Mouse (Mus musculus): ENCODE data around the gene Cdnf. TPM values are rescaled to one million over a fixed set of nuclear protein-coding genes. Genes with fewer than 3 reads are reported as not detected.

Cdnf gene
- polyA plus RNA-seq, 1 experiment: not detected

DNA sequence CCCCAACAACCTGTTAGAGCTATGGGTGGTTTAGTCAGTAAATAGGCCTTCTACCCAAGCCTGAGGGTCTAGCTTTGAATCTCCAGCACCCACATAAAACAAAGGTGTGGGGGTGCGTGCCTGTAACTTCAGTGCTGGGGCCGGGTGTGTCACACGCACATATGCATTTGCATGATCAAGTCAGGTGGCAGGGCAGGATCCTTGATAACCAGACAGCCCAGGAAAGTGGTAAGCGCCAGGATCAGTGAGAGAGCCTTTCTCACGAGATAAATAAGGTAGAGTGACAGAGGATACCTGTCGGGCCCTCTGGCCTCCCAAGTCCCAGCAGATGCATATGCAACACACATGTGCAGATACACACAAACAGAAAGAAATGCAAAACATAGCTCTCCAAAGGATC, 13.3 kb upstream of the Cdnf start:
- H3K9me3 ChIP-seq (ENCODE audit: control insufficient read depth, low read length): no peaks in the 10 kb centered on the region
- H3K36me3 ChIP-seq (ENCODE audit: control insufficient read depth): peaks cover 91% of the 10 kb centered on the region
- H3K4me3 ChIP-seq (replicated peaks): no peak overlapping the region
- H3K27me3 ChIP-seq (ENCODE audit: control insufficient read depth): no peaks in the 10 kb centered on the region
- peaks cover 21% of the 10 kb centered on the region for H3K4me1 ChIP-seq (ENCODE audit: control insufficient read depth)
- TF ChIP-seq TAL1 (IDR thresholded peaks at IDR 0.05; ENCODE audit: low read length) (no peak), GATA1 (IDR thresholded peaks at IDR 0.05; ENCODE audit: low read length) (no peak)

DNA sequence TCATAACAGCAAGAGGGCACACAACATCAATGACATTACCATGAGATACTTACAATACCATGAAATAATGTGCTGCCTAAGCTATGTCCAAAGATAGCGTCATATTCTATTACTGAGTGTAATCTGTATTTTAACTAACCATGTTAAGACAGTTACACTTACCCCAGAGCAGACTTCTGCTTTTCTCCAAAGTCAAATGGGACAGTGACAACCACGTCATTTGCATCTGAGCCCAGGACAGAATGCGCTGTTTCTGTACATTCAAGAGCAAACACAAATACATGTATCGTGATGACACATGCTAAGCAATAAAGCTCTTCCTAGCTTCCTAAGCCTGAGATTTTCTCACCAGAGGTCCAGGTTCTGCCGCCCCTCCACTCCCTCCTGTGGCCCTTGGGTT, 11.9 kb upstream of the Cdnf start:
- Histone ChIP-seq H3K4me3 (replicated peaks) (no peak overlapping the region), H3K36me3 (ENCODE audit: control insufficient read depth) (peaks cover 92% of the 10 kb centered on the region), H3K4me1 (ENCODE audit: control insufficient read depth) (peaks cover 20% of the 10 kb centered on the region), H3K9me3 (ENCODE audit: control insufficient read depth, low read length) (no peaks in the 10 kb centered on the region), H3K27me3 (ENCODE audit: control insufficient read depth) (no peaks in the 10 kb centered on the region)
- TF ChIP-seq TAL1 (IDR thresholded peaks at IDR 0.05; ENCODE audit: low read length): no peak
- TF ChIP-seq GATA1 (IDR thresholded peaks at IDR 0.05; ENCODE audit: low read length): no peak

- H3K36me3 ChIP-seq (ENCODE audit: control insufficient read depth): peaks cover 43% of the 10 kb centered on the region
- H3K4me1 ChIP-seq (ENCODE audit: control insufficient read depth): peaks cover 24% of the 10 kb centered on the region
- TF ChIP-seq GATA1 (IDR thresholded peaks at IDR 0.05; ENCODE audit: low read length) (no peak), TAL1 (IDR thresholded peaks at IDR 0.05; ENCODE audit: low read length) (no peak)
- no peaks in the 10 kb centered on the region for H3K9me3 ChIP-seq (ENCODE audit: control insufficient read depth, low read length)
- peak overlapping the region; percentile 75 for H3K4me3 ChIP-seq (replicated peaks)
- H3K27me3 ChIP-seq (ENCODE audit: control insufficient read depth): no peaks in the 10 kb centered on the region
Observed at GRCm38 (mm10) chr2:3512076-3512475, 754 bp upstream of the Cdnf start.

DNA sequence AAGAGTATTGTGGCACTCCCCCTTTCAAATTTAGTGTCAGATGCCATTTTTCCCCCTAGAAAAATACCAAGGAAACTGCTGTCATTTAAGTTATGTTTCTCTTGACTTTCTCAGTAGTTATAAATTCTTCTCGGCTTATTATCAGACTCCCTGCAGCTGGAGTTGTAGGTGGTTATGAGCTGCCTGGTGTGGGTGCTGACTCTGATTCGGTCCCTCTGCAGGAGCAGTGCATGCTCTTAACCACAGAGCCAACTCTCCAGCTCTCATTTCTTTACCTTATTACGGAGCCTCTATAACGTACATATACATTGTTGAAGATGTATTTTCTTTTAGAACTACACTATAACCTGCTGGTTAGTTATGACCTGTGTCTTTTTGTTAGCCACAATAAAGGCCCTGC, 9.7 kb downstream of the Cdnf start:
- Histone ChIP-seq H3K36me3 (ENCODE audit: control insufficient read depth) (no peaks in the 10 kb centered on the region), H3K4me1 (ENCODE audit: control insufficient read depth) (no peaks in the 10 kb centered on the region), H3K27me3 (ENCODE audit: control insufficient read depth) (no peaks in the 10 kb centered on the region), H3K4me3 (replicated peaks) (no peak overlapping the region), H3K9me3 (ENCODE audit: control insufficient read depth, low read length) (no peaks in the 10 kb centered on the region)
- no peak for TF ChIP-seq TAL1 (IDR thresholded peaks at IDR 0.05; ENCODE audit: low read length)
- TF ChIP-seq GATA1 (IDR thresholded peaks at IDR 0.05; ENCODE audit: low read length): no peak

- Histone ChIP-seq H3K4me3 (replicated peaks) (no peak overlapping the region), H3K27me3 (ENCODE audit: control insufficient read depth) (no peaks in the 10 kb centered on the region), H3K36me3 (ENCODE audit: control insufficient read depth) (no peaks in the 10 kb centered on the region), H3K9me3 (ENCODE audit: control insufficient read depth, low read length) (no peaks in the 10 kb centered on the region), H3K4me1 (ENCODE audit: control insufficient read depth) (no peaks in the 10 kb centered on the region)
- TF ChIP-seq GATA1 (IDR thresholded peaks at IDR 0.05; ENCODE audit: low read length) (no peak), TAL1 (IDR thresholded peaks at IDR 0.05; ENCODE audit: low read length) (no peak)
Observed at GRCm38 (mm10) chr2:3526288-3526687, 13.5 kb downstream of the Cdnf start.

DNA sequence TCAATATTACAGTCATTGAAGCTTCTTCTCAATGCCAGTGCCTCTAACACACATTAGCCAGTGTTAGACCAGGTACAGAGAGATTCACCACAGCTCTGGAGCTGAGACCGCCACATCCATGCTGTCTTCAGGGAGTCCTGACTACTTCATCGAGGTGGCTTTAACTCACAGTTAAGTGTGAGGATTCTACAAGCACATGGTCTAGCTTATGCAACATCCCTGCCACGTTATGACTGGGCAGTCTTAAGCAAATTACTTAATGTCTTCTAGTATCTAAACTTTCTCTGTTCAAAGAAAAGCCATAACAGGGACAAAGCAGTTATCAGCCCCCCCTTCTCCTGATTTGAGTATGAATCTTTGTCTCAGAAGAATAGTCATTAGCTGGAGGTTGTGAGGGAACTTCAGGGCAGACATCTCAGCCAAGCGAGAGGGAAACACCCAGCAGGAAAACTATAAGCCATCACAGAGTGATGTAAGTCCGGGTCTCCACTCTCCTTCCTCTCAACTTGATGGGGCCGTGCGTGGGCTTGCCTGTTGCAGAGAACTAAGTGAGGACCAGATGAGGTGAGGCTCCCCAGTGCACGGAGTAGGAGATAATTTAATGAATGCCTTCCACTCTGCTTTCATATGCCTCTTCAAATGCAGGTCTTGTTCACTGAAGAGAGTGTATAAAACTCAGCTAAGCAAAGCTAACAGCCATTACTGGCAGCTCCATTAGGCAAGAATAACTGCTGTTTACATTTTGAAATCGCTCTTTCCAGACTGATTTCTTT, 28.7 kb downstream of the Cdnf start:
- Histone ChIP-seq H3K36me3 (ENCODE audit: control insufficient read depth) (no peaks in the 10 kb centered on the region), H3K4me1 (ENCODE audit: control insufficient read depth) (no peaks in the 10 kb centered on the region; the same call in 1 of the 2 replicates), H3K9me3 (ENCODE audit: control insufficient read depth, low read length) (0 out of 2 replicates have a peak, but pooled peaks cover 2% of the 10 kb centered on the region), H3K4me3 (replicated peaks) (no peak overlapping the region), H3K27me3 (ENCODE audit: control insufficient read depth) (no peaks in the 10 kb centered on the region)
- TF ChIP-seq TAL1 (IDR thresholded peaks at IDR 0.05; ENCODE audit: low read length): no peak
- TF ChIP-seq GATA1 (IDR thresholded peaks at IDR 0.05; ENCODE audit: low read length): no peak

GRCm38 (mm10) chr2:3546055-3546454, 33.2 kb downstream of the Cdnf start:
- no peak for TF ChIP-seq GATA1 (IDR thresholded peaks at IDR 0.05; ENCODE audit: low read length)
- TF ChIP-seq TAL1 (IDR thresholded peaks at IDR 0.05; ENCODE audit: low read length): no peak
- Histone ChIP-seq H3K27me3 (ENCODE audit: control insufficient read depth) (no peaks in the 10 kb centered on the region), H3K36me3 (ENCODE audit: control insufficient read depth) (no peaks in the 10 kb centered on the region), H3K4me3 (replicated peaks) (no peak overlapping the region), H3K4me1 (ENCODE audit: control insufficient read depth) (no peaks in the 10 kb centered on the region; the same call in 1 of the 2 replicates), H3K9me3 (ENCODE audit: control insufficient read depth, low read length) (0 out of 2 replicates have a peak, but pooled peaks cover 2% of the 10 kb centered on the region)

- H3K36me3 ChIP-seq (ENCODE audit: control insufficient read depth): no peaks in the 10 kb centered on the region
- no peak for TF ChIP-seq TAL1 (IDR thresholded peaks at IDR 0.05; ENCODE audit: low read length)
- no peak for TF ChIP-seq GATA1 (IDR thresholded peaks at IDR 0.05; ENCODE audit: low read length)
- H3K4me3 ChIP-seq (replicated peaks): no peak overlapping the region
- H3K4me1 ChIP-seq (ENCODE audit: control insufficient read depth): no peaks in the 10 kb centered on the region; the same call in 1 of the 2 replicates
- no peaks in the 10 kb centered on the region for H3K27me3 ChIP-seq (ENCODE audit: control insufficient read depth)
- 0 out of 2 replicates have a peak, but pooled peaks cover 2% of the 10 kb centered on the region for H3K9me3 ChIP-seq (ENCODE audit: control insufficient read depth, low read length)
Observed at GRCm38 (mm10) chr2:3546588-3546987, 33.8 kb downstream of the Cdnf start.

DNA sequence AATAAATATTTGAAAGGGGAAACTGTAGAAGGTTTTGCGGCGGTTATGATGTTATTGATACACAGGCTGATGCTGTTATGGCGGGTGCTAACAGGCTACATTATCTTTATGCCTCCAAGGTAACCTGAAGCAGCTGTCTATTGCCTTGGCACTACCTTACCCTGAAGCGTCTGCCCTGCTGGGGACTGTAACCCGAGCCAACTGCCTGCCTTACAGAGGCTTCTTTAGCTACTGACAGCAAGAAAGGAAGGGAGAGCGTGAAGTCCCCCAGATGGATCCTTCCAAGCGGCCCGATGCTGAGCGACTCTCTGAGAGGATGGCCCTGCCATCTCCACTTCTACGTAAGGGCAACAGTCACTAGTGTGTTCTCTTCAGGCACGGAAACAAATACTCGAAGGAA, 57.4 kb downstream of the Cdnf start, which contains the start of gene Fam107b:
Fam107b (plus strand) TSS at position 303 of the 400 bp plus-strand sequence.
- H3K27me3 ChIP-seq (ENCODE audit: control insufficient read depth): no peaks in the 10 kb centered on the region
- no peak for TF ChIP-seq TAL1 (IDR thresholded peaks at IDR 0.05; ENCODE audit: low read length)
- TF ChIP-seq GATA1 (IDR thresholded peaks at IDR 0.05; ENCODE audit: low read length): no peak
- no peak within 1 kb of the TSS for H3K4me3 ChIP-seq (replicated peaks)

More for the DNA sequence above, 57.4 kb downstream of the Cdnf start, which contains the start of gene Fam107b:
- Histone ChIP-seq H3K9me3 (ENCODE audit: control insufficient read depth, low read length) (no peaks in the 10 kb centered on the region), H3K4me1 (ENCODE audit: control insufficient read depth) (no peaks in the 10 kb centered on the region), H3K36me3 (ENCODE audit: control insufficient read depth) (no peaks in the 10 kb centered on the region)

Measured in erythroblast, embryonic 14.5 days (primary cell).